Mouse (Mus musculus) C2C12 (cell line): ENCODE results near the gene Otub1.

Source experiments
- CTCF ChIP-seq: IDR thresholded peaks from one replicate; pipeline ENCODE4 v1.5.1; 2011; ENCODE audit not compliant: control insufficient read depth, insufficient read depth, insufficient read length
- MAX ChIP-seq: IDR thresholded peaks from one replicate; pipeline ENCODE4 v1.6.1; 2011; ENCODE audit warnings: mild to moderate bottlenecking, control low read depth
- MYOG ChIP-seq: IDR thresholded peaks from one replicate; pipeline ENCODE4 v1.6.1; 2011; ENCODE audit not compliant: control insufficient read depth, insufficient read length; ENCODE audit errors: extremely low read depth
- USF1 ChIP-seq: IDR thresholded peaks from one replicate; pipeline ENCODE4 v1.6.1; 2011; ENCODE audit warnings: low read depth, mild to moderate bottlenecking, control low read depth, moderate library complexity

DNA sequence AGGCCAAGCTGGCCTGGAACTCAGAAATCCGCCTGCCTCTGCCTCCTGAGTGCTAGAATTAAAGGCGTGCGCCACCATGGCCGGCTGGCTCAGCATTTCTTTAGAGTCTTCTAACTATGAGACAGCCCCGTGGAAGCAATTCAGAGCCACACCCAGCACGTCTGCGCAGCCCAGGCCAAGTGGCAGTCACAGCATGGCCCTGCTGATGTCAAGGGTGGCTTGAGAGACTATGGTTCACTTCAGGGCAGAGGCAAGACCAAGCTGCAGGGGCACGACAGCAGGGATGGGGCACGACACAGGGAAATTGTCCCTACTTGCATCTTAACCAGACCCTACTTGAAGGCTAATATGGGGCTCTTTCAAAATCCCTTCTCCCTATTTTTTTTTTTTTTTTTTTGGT, 29.3 kb upstream of the Otub1 start:
- TF ChIP-seq USF1 (no peak), MYOG (no peak), CTCF (no peak), MAX (no peak)
